Mouse (Mus musculus) cerebellum, postnatal 36 days (tissue): Measurements from ENCODE around the gene Ctrc.
"Not testable (repeated sequence)": the region's sequence is repeated elsewhere in the genome, so short reads cannot be mapped to it uniquely, and the experiment has no call there.

Experiments used
- DNase-seq, 2 experiments: peaks; one replicate each; pipeline ENCODE4 v3.0.0; 2021 to 2022; ENCODE audit warnings: mixed read lengths in 2 of 2

Gene Ctrc

DNA sequence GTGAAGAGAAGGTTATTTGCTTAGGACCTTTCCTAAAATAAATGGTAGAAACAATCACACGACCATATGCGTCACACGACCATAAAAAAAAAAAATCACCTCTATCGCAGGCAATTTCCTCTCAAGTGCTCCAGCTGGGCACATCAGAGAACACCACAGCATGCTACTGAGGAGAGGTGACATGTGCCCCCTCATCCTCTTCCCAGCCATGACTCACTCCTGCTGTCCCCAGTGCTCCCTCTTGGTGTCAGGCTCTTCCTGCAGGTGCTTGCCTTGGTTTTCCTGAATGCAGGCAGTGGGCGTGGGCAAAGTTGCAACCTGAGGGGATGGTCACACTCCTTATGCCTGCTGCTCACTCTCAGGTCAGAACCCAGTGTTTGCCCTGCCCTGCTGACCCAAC lies 61.3 kb downstream of the Ctrc start:
- DNase-seq: no peak

DNA sequence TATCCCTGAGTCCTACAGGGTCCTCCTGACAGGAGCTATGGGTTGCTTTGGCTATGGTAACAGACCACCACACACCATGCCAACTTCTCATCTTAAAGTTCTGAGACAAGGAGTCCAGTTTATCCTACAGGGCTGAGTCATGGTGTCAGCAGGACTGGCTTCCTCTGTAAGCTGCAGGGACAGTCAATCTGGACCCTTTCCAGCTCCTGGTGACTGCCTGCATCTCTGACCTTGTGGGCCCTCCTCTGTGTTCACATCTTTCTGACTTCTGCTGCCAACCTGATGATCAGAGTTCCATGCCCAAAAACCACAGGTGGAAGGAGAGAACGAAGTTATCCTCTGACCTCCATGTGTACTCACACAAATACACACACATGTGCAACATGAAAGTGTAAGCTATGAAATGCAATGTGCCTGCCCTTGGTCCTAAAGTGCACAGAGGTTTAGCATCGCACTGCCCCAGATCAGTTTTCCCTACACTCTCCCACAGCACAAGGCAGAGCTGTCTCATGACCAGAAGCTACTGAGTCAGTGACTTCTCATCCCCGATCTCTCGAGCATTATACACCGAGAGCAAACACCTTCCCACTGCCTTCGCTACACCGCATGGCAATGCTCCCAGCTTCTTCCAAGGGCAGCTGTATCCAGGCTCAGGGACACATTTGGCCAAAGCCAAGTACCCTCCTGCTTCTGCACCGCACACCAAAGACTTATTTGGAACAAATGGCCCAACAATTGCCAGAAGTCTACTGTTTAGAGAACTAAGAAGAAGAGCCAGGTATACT lies 64.8 kb downstream of the Ctrc start:
- no peak for DNase-seq

DNA sequence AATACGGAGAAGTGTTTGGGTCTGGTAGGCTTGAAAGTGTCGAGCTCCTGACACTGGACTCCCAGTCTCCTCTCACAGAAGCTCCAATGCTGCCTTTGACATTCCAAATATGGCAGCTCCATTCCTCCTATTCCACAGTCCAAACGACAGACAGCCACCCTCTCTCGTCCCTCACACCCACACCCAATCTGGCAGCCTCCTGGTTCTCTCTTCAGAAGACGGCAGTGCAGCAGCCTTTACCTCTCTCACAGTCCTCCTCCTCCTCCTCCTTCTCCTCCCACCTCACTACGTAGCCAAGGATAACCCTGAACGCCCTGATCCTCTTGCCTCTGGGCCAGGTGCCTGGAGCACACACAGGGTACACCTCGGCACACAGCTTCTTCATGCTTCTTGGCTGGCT lies 66.3 kb downstream of the Ctrc start:
- no peak for DNase-seq

DNA sequence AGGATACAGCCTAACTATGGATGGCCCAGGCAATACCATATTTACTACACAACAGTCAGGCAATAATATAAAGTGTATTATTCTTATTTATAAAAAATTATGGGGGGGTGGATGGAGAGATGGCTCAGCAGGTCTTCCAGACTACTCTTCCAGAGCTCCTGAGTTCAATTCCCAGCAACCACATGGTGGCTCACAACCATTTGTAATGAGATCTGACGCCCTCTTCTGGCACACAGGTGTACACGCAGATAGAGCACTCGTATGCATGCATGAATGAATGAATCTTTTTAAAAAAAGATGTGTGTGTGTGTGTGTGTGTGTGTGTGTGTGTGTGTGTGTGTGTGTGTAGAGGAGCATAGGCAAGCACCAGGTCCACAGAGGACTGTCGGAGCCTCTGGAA lies 73.1 kb downstream of the Ctrc start:
- not testable (repeated sequence) for DNase-seq

DNA sequence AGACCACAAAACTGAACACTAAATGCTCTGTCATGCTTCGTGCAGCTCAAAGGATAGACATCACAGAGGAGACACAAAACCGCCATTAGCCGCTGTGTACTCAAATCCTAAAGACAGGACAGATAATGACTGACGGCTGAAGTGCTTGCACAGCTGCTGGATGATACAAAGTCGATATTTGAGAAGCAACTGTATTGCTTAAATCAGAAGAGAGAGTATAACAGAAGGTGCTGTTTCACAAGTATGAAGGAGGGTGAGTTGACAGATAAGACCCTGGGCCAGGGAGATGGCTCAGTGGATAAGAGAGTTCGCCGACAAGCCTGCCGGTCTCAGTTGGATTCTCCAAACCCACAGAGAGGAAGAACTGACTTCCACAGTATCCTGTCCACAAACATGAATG lies 74.3 kb downstream of the Ctrc start:
- no peak for DNase-seq

DNA sequence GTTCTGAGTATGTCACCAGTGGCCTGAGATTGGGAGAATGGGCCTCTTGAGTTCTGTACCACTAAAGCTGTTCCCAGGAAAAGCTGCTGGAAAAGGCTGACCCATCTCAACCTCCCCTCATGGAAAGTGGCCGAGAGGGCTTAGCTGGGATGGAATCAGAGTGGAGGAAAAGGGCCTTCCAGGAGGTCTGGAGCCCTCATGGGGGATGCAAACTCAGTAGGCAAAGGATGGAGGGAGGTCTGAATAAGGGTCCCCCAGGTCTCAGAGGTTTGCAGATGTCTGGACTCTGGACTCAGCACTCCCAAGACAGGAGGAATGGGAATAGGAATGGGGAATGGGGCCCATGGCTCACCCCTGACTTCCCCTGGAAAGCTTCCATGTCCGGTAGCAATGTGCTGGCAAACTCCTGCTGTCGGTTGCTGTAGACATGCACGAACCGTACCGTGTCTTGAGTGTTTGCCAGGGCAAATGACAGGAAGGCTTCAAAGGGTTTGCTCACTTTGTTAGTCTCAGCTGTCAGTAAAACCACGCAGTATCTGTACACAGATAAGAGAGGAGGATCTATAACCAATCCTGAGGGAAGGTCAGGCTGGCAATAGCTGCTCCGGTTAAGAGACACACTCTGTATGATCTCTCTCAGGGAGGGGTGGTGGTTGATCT lies 76.5 kb downstream of the Ctrc start:
- no peak for DNase-seq

DNA sequence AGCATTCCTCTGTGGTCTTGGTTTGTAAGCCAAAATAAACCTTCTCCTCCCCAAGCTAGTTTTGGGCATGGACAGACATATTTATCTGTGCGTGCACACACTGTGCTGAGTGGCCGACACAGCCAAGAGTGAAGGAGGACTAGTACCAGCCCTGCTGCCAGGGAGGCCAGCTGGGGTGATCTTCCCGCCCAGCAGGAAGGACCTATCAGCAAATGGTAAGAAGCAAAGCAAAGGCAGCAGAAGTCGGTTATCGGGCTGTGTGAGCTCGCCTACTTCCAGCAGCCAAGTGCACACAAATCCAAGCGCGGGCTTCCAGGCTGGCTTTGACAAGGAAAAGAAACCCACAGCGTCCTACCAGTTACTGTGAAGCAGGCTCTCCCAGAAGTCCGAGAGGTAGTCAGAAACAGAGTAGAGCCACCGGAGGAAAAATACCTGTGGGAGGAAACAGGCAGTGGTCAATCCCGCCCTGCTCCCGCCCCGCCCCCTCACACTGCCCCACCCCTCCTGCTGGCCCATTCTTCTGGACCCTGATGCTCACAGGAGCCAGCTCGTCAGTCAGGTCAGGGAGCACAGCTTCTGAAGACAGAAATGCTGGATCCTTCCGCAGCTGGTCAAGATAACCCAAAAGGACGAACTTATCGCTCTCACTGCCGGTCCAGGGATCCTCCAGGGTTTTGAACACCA lies 78.7 kb downstream of the Ctrc start:
- DNase-seq: peak; percentile 69 to 72

DNA sequence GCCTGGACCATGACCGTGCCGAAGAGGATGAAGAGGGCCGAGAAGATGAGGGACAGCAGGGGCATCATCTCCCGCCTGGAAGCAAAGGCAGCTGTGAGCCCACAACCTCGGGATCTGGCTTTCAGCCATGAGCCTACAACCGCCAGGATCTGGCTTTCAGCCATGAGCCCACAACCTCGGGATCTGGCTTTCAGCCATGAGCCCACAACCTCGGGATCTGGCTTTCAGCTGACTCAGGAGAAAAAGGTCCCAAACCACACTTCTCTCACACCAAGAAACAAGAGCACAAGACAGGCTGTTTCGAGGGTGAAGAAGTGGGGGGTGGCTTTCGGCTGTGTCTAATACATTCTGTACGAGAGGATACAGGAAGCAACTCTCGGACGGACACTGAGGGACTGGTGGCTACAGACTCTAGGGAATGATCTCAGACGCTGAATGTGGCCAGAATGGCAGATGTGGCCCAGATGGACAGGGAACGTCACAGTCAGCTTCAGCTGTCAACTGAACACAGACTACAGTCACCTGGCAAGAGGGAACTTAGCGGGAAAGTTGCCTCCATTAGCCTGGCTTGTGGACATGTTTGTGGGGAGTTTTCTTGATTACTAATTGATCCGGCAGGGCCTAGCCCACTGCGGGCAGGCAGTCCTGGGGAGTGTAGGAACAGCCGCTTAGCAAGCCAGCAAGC lies 79.3 kb downstream of the Ctrc start:
- DNase-seq: peak; percentile 24 to 25

DNA sequence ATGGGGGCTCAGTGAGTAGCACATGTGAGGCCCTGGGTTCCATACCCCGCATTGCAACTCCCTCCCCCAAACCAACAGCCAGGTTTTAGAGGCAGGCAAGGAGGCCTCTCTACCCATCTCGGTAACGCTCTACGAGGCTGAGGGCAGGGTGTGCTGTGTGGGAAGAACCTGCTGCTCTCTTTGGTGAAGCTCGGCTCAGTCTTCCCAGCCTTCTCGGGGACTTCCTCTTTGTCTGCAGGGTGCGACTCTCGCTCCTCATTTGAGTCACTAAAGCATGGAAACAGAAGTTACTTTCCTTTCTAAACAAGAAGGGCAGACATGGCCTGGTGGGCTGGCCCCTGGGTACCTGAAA lies 79.9 kb downstream of the Ctrc start:
- no peak for DNase-seq

DNA sequence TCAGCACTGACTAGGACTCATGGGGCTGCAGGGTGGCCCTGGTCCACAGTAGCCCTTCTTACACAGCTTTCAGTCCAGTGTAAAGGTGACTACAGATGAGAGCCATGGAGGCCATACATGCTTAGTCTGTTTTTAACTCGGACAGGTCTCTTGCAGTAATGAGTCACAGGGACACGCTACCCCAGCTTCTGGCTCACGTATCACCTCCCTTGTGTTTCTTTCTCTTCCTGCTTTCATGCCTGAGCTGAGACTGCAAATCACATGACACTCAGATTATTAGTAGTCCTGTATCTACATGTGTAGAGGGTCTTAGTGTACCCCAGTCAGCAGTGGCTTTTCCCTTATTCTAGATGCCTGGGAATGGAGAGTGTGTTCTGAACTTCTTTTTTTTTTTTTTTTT lies 81.2 kb downstream of the Ctrc start:
- no peak for DNase-seq
